Mouse (Mus musculus): Measurements from ENCODE around the gene Angpt4. TPM values are rescaled to one million over a fixed set of nuclear protein-coding genes. Genes with fewer than 3 reads are reported as not detected.
A peak's percentile ranks its signal among the peaks of the same experiment; 100 is the strongest.

The Angpt4 gene
- polyA plus RNA-seq, 1 experiment, result 0.57 TPM

DNA sequence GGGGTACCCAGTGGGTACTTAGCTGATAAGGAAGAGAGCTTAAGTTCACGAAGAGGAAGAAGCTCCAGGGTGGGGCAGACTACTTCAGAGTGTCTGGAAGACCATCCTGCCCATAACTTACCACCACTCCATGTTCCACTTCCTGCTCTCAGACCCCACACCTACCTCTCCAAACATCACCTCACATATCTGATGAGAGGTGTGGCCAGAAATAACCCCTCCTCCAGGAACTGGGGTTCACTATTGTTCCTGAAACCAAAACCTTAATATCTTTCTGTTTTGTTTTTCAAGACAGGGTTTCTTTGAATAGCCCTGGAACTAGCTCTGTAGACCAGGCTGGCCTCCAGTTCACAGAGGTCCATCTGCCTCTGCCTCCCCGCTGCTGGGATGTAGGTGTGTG is 56.8 kb downstream of the Angpt4 start:
- H3K36me3 ChIP-seq (ENCODE audit: control insufficient read depth, insufficient read depth, low read length), result peaks cover 5% of the 10 kb centered on the region; the same call in 1 of the 2 replicates
- no peak for DNase-seq (ENCODE audit: low read depth in 1 of 2, low spot score in 2 of 2)
- H3K27me3 ChIP-seq (ENCODE audit: control insufficient read depth, insufficient read depth, low read length), result no peaks in the 10 kb centered on the region
- no peak for TF ChIP-seq CTCF (IDR thresholded peaks at IDR 0.05; ENCODE audit: extremely low read depth, insufficient read depth, insufficient read length, insufficient replicate concordance)
- TF ChIP-seq POLR2A (IDR thresholded peaks at IDR 0.05; ENCODE audit: low read depth, low read length), result no peak
- no peak overlapping the region for H3K27ac ChIP-seq (ENCODE audit: insufficient read depth, low read length)
- H3K4me3 ChIP-seq (ENCODE audit: extremely low read depth, insufficient read depth, insufficient read length), result no peak overlapping the region
- H3K4me1 ChIP-seq (ENCODE audit: control insufficient read depth, insufficient read depth, insufficient read length), result peaks cover 17% of the 10 kb centered on the region
- WGBS, result 62% methylated on average over 2 of the region's 2 CpGs

GRCm38 (mm10) chr2:151968451-151968850 is 57.4 kb downstream of the Angpt4 start:
- no peak overlapping the region for H3K27ac ChIP-seq (ENCODE audit: insufficient read depth, low read length)
- no peak for DNase-seq (ENCODE audit: low read depth in 1 of 2, low spot score in 2 of 2)
- peaks cover 17% of the 10 kb centered on the region for H3K4me1 ChIP-seq (ENCODE audit: control insufficient read depth, insufficient read depth, insufficient read length)
- no peak overlapping the region for H3K4me3 ChIP-seq (ENCODE audit: extremely low read depth, insufficient read depth, insufficient read length)
- WGBS, result 50% methylated on average over 8 of the region's 8 CpGs
- TF ChIP-seq POLR2A (IDR thresholded peaks at IDR 0.05; ENCODE audit: low read depth, low read length) (no peak), CTCF (IDR thresholded peaks at IDR 0.05; ENCODE audit: extremely low read depth, insufficient read depth, insufficient read length, insufficient replicate concordance) (no peak)
- H3K36me3 ChIP-seq (ENCODE audit: control insufficient read depth, insufficient read depth, low read length), result peaks cover 5% of the 10 kb centered on the region; the same call in 1 of the 2 replicates
- no peaks in the 10 kb centered on the region for H3K27me3 ChIP-seq (ENCODE audit: control insufficient read depth, insufficient read depth, low read length)

- Histone ChIP-seq H3K27ac (ENCODE audit: insufficient read depth, low read length) (no peak overlapping the region), H3K4me3 (ENCODE audit: extremely low read depth, insufficient read depth, insufficient read length) (no peak overlapping the region), H3K4me1 (ENCODE audit: control insufficient read depth, insufficient read depth, insufficient read length) (peaks cover 21% of the 10 kb centered on the region), H3K27me3 (ENCODE audit: control insufficient read depth, insufficient read depth, low read length) (no peaks in the 10 kb centered on the region), H3K36me3 (ENCODE audit: control insufficient read depth, insufficient read depth, low read length) (peaks cover 5% of the 10 kb centered on the region; the same call in 1 of the 2 replicates)
- no peak for DNase-seq (ENCODE audit: low read depth in 1 of 2, low spot score in 2 of 2)
- 87% methylated on average over 7 of the region's 7 CpGs for WGBS
- TF ChIP-seq CTCF (IDR thresholded peaks at IDR 0.05; ENCODE audit: extremely low read depth, insufficient read depth, insufficient read length, insufficient replicate concordance) (no peak), POLR2A (IDR thresholded peaks at IDR 0.05; ENCODE audit: low read depth, low read length) (no peak)
Observed at GRCm38 (mm10) chr2:151968986-151969385, 58.0 kb downstream of the Angpt4 start.

DNA sequence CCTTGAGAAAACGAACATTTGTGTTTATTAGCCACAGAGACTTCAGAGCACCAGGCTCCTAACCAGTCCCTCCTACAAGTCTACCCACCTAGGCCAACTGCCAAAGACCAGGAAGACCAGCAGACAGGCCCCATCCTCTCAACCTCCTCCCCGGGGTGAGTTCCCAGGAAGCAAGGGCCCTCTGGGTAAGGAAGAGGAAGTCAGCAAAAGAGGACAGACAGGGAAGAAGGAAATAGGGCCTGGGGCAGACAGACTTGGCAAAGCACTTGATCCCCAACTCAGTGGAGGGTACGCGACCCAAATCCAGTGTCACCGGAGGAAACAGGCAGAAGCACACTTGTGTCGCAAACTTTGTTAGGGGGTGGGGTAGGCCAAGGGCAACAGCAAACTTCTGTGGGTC is 58.4 kb downstream of the Angpt4 start:
- no peak for DNase-seq (ENCODE audit: low read depth in 1 of 2, low spot score in 2 of 2)
- peaks cover 5% of the 10 kb centered on the region; the same call in 1 of the 2 replicates for H3K36me3 ChIP-seq (ENCODE audit: control insufficient read depth, insufficient read depth, low read length)
- WGBS, result 81% methylated on average over 6 of the region's 6 CpGs
- TF ChIP-seq POLR2A (IDR thresholded peaks at IDR 0.05; ENCODE audit: low read depth, low read length) (no peak), CTCF (IDR thresholded peaks at IDR 0.05; ENCODE audit: extremely low read depth, insufficient read depth, insufficient read length, insufficient replicate concordance) (no peak)
- no peak overlapping the region for H3K4me3 ChIP-seq (ENCODE audit: extremely low read depth, insufficient read depth, insufficient read length)
- no peak overlapping the region for H3K27ac ChIP-seq (ENCODE audit: insufficient read depth, low read length)
- H3K4me1 ChIP-seq (ENCODE audit: control insufficient read depth, insufficient read depth, insufficient read length), result peaks cover 23% of the 10 kb centered on the region
- H3K27me3 ChIP-seq (ENCODE audit: control insufficient read depth, insufficient read depth, low read length), result no peaks in the 10 kb centered on the region

DNA sequence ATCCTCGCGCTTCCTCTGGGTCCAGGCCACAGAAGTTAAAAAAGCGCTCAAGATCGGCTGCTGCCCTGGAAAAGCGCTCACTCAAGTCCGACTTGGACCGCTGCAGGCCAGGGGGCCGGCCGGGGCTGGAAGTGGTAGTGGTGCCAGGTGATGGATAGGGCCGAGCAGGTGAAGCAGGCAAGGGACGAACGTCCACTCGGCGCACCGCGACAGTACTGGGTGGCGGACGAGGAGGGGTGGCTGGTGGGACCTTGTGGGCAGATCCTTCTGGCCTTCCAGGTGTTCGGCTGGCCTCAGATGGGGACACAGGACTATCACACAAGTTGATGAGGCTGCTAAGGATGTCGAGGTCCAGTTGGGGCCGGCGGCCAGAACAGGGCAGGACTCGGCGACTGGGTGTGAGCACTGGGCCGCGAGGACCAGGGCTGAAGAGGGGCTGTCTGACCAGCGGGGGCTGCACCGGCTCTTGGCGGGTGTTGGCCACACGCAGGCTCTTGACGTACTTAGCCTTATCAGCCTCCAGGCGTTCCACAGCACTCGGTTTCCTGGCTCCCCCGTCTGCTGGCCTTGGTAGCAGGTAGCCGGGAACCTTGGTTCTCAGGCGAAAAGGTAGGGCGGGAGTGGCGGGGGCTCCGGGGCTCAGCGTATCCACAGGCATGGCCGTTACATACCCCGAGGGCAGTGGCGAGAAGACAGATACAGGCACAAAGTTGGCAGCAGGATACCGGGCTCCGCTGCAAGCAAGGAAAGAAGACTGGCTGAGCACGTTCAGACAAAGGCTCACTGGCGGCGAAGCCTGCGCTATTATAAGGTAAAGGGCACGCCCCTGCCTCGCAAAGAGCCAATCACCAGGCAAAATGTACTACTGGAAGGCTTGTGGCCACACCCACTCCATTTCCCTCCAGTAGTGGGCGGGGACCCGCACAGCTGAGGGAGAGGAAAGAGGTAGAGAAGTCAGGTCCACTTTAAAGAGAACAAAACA is 59.5 kb downstream of the Angpt4 start:
- peak overlapping the region; percentile 10; the same call in 1 of the 2 replicates for H3K4me3 ChIP-seq (ENCODE audit: extremely low read depth, insufficient read depth, insufficient read length)
- 66% methylated on average over 53 of the region's 53 CpGs for WGBS
- no peaks in the 10 kb centered on the region for H3K27me3 ChIP-seq (ENCODE audit: control insufficient read depth, insufficient read depth, low read length)
- peak; percentile 17; the same call in 1 of the 2 replicates for TF ChIP-seq POLR2A (IDR thresholded peaks at IDR 0.05; ENCODE audit: low read depth, low read length)
- TF ChIP-seq CTCF (IDR thresholded peaks at IDR 0.05; ENCODE audit: extremely low read depth, insufficient read depth, insufficient read length, insufficient replicate concordance), result no peak
- H3K36me3 ChIP-seq (ENCODE audit: control insufficient read depth, insufficient read depth, low read length), result peaks cover 5% of the 10 kb centered on the region; the same call in 1 of the 2 replicates
- H3K4me1 ChIP-seq (ENCODE audit: control insufficient read depth, insufficient read depth, insufficient read length), result peaks cover 23% of the 10 kb centered on the region
- DNase-seq (ENCODE audit: low read depth in 1 of 2, low spot score in 2 of 2), result peak; percentile 64 to 71
- no peak overlapping the region for H3K27ac ChIP-seq (ENCODE audit: insufficient read depth, low read length)

DNA sequence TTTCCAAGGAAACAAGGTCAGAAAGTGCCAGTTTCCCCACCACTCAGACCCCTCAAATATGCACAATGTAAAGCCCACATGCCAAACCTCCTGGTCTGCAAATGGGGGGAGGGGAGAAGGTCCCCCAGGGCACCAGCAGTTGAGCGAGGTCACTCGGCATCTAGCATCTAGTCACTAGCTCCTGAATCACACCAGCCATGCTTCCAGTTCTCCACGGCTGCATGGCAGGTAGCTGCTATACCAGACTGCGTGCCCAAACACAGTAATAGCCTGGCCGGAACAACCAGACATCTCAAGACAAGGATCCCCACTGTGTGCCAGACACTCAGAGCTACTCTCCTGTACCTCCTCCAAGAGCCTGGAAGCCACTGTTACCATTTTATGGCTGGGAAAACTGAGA is 60.7 kb downstream of the Angpt4 start:
- no peak overlapping the region for H3K4me3 ChIP-seq (ENCODE audit: extremely low read depth, insufficient read depth, insufficient read length)
- no peaks in the 10 kb centered on the region for H3K27me3 ChIP-seq (ENCODE audit: control insufficient read depth, insufficient read depth, low read length)
- 87% methylated on average over 5 of the region's 5 CpGs for WGBS
- TF ChIP-seq POLR2A (IDR thresholded peaks at IDR 0.05; ENCODE audit: low read depth, low read length) (no peak), CTCF (IDR thresholded peaks at IDR 0.05; ENCODE audit: extremely low read depth, insufficient read depth, insufficient read length, insufficient replicate concordance) (no peak)
- H3K27ac ChIP-seq (ENCODE audit: insufficient read depth, low read length), result no peak overlapping the region
- DNase-seq (ENCODE audit: low read depth in 1 of 2, low spot score in 2 of 2), result no peak
- peaks cover 23% of the 10 kb centered on the region for H3K4me1 ChIP-seq (ENCODE audit: control insufficient read depth, insufficient read depth, insufficient read length)
- peaks cover 5% of the 10 kb centered on the region; the same call in 1 of the 2 replicates for H3K36me3 ChIP-seq (ENCODE audit: control insufficient read depth, insufficient read depth, low read length)

All from spleen, adult 2 months (tissue).